Mouse (Mus musculus) heart, adult 2 months (tissue): ENCODE results near the gene Mterf4.

Source experiments
- CTCF ChIP-seq: fragments of 200-600 bp; IDR thresholded peaks from 2 replicates; pipeline ENCODE4 v1.8.1; 2022; ENCODE audit warnings: antibody characterized with exemption, mild to moderate bottlenecking, moderate library complexity
- EP300 ChIP-seq: fragments of 200-500 bp; IDR thresholded peaks from 2 replicates; pipeline ENCODE4 v1.6.1; 2011; ENCODE audit warnings: low read depth, low read length, control low read depth; ENCODE audit not compliant: insufficient read depth

GRCm38 (mm10) chr1:93257560-93257959, 48.2 kb downstream of the Mterf4 start:
- TF ChIP-seq EP300 (no peak), CTCF (no peak)
